Mouse (Mus musculus) cerebellum, postnatal 25 days (tissue): Measurements from ENCODE around the gene Tspan5.

Experiments
- DNase-seq, 2 experiments: peaks; one replicate each; pipeline ENCODE4 v3.0.0; 2021; ENCODE audit warnings: mixed read lengths in 2 of 2

Tspan5 gene

GRCm38 (mm10) chr3:138771549-138772333 is 29.7 kb downstream of the Tspan5 start:
- no peak for DNase-seq

- DNase-seq: no peak
These were observed 32.0 kb downstream of the Tspan5 start for GRCm38 (mm10) chr3:138773871-138774606.

GRCm38 (mm10) chr3:138774607-138774943 is 32.6 kb downstream of the Tspan5 start:
- peak in 1 of 2 experiments; percentile 1 for DNase-seq

GRCm38 (mm10) chr3:138775926-138776715 is 34.1 kb downstream of the Tspan5 start:
- no peak for DNase-seq

- DNase-seq: no peak
These were observed 39.5 kb downstream of the Tspan5 start for GRCm38 (mm10) chr3:138781492-138781891.

- DNase-seq: peak; percentile 92 to 94
These were observed 42.1 kb downstream of the Tspan5 start for GRCm38 (mm10) chr3:138783859-138784640.

- peak in 1 of 2 experiments; percentile 86 for DNase-seq
These were observed 42.6 kb downstream of the Tspan5 start for GRCm38 (mm10) chr3:138784641-138785025.

- DNase-seq: no peak
These were observed 45.9 kb downstream of the Tspan5 start for GRCm38 (mm10) chr3:138787758-138788488.

GRCm38 (mm10) chr3:138788489-138788850 is 46.5 kb downstream of the Tspan5 start:
- no peak for DNase-seq

- DNase-seq: peak in 1 of 2 experiments; percentile 58
These were observed 47.3 kb downstream of the Tspan5 start for GRCm38 (mm10) chr3:138789275-138789674.

- DNase-seq: no peak
These were observed 52.5 kb downstream of the Tspan5 start for GRCm38 (mm10) chr3:138794533-138794932.

- DNase-seq: no peak
These were observed 54.0 kb downstream of the Tspan5 start for GRCm38 (mm10) chr3:138795951-138796350.

GRCm38 (mm10) chr3:138796583-138796982 is 54.6 kb downstream of the Tspan5 start:
- DNase-seq: no peak

GRCm38 (mm10) chr3:138800664-138801411 is 58.8 kb downstream of the Tspan5 start:
- DNase-seq: peak; percentile 81 to 84

GRCm38 (mm10) chr3:138801661-138802060 is 59.7 kb downstream of the Tspan5 start:
- no peak for DNase-seq

- DNase-seq: peak; percentile 70 to 74
These were observed 60.9 kb downstream of the Tspan5 start for GRCm38 (mm10) chr3:138802722-138803443.

GRCm38 (mm10) chr3:138803444-138804085 is 61.6 kb downstream of the Tspan5 start:
- no peak for DNase-seq

GRCm38 (mm10) chr3:138804104-138805048 is 62.4 kb downstream of the Tspan5 start:
- DNase-seq: no peak

- DNase-seq: peak; percentile 60 to 61
These were observed 65.8 kb downstream of the Tspan5 start for GRCm38 (mm10) chr3:138807795-138808194.
